In genomic region chr12:102251070-102251469, GRCm38 (mm10) we compare ENCODE assay signal across 18 mouse cellular contexts. TPM values are rescaled to one million over a fixed set of nuclear protein-coding genes. Genes with fewer than 3 reads are reported as not detected.
A peak's percentile ranks its signal among the peaks of the same experiment; 100 is the strongest.
DNase-seq lines count a peak whose midpoint lies in the region; ATAC-seq lines count a peak whose summit lies in the region.
"Had no signal": no experiment of that assay in that cellular context is flagged by ENCODE, and none has a peak within 500 bp of the region (broad histone marks: within the 10 kb centered on the region; RNA-seq: fewer than 3 reads in every experiment).

No protein-coding gene starts in this region.

- peak overlapping the region; percentile 10; the same call in 1 of the 2 replicates for H3K27ac ChIP-seq in forebrain, embryonic 16.5 days (ENCODE audit: low read length)
- H3K27ac ChIP-seq: macrophage had no signal

- no peaks in the 10 kb centered on the region for H3K36me3 ChIP-seq in forebrain, embryonic 16.5 days (ENCODE audit: control insufficient read depth, insufficient read depth)
- H3K36me3 ChIP-seq: heart, embryonic 12.5 days had no signal

- 72% methylated on average over 3 of the region's 3 CpGs for WGBS in forebrain, embryonic 16.5 days

- H3K4me2 ChIP-seq in forebrain, embryonic 16.5 days (ENCODE audit: low read length): no peak overlapping the region
- H3K4me2 ChIP-seq: heart, embryonic 12.5 days had no signal

- peak; percentile 47 to 77 for DNase-seq in layer of hippocampus, adult 18-20 months (ENCODE audit: low spot score in 2 of 2)
- no peak for DNase-seq in layer of hippocampus, postnatal 10 days (ENCODE audit: low spot score in 2 of 2)
- DNase-seq in layer of hippocampus, adult 9-10 months (ENCODE audit: low spot score): peak; percentile 40
- no peak for DNase-seq in lung, postnatal 36 days
- DNase-seq in urinary bladder, adult 2 months (ENCODE audit: low spot score): no peak
- no peak for DNase-seq in heart, postnatal 4 days
- DNase-seq: adrenal gland, postnatal 36 days; gastrocnemius, postnatal 36 days; heart, postnatal 36 days; liver; lung, adult 18-20 months; midbrain, embryonic 14.5 days; thymus, adult 2 months had no signal

- no peak overlapping the region for H3K4me3 ChIP-seq in forebrain, embryonic 16.5 days (replicated peaks; ENCODE audit: low read length)
- H3K4me3 ChIP-seq: heart, embryonic 12.5 days had no signal

- peak; percentile 24; the same call in 1 of the 2 replicates for ATAC-seq in forebrain, embryonic 16.5 days
- peak; percentile 38; the same call in 1 of the 2 replicates for ATAC-seq in megakaryocyte-erythroid progenitor cell, adult 5-6 weeks (replicated peaks; ENCODE audit: low FRiP score, low TSS enrichment, poor library complexity, severe bottlenecking)

- H3K4me1 ChIP-seq in forebrain, embryonic 16.5 days (replicated peaks; ENCODE audit: control insufficient read depth, insufficient read depth, low read length): peaks cover 14% of the 10 kb centered on the region
- H3K4me1 ChIP-seq: heart, embryonic 12.5 days had no signal

- no peaks in the 10 kb centered on the region for H3K27me3 ChIP-seq in forebrain, embryonic 16.5 days (replicated peaks; ENCODE audit: control insufficient read depth, insufficient read depth, low read length)
- H3K27me3 ChIP-seq: CH12.LX; heart, embryonic 12.5 days had no signal

- H3K9ac ChIP-seq in forebrain, embryonic 16.5 days (replicated peaks; ENCODE audit: low read depth, low read length): no peak overlapping the region
- H3K9ac ChIP-seq: heart, embryonic 12.5 days had no signal

- H3K9me3 ChIP-seq in forebrain, embryonic 16.5 days (ENCODE audit: control insufficient read depth, low read length): no peaks in the 10 kb centered on the region; the same call in 1 of the 2 replicates
- H3K9me3 ChIP-seq: heart, embryonic 12.5 days had no signal

RNA-seq across cellular contexts. Expression of gene Rin3, which starts 31.8 kb away (rescaled TPM):
- 1 to 10 TPM; 3.0 to 3.3 TPM for total RNA-seq in layer of hippocampus, adult 18-20 months (2021)
- 1 to 10 TPM; 3.5 to 3.8 TPM for total RNA-seq in layer of hippocampus, postnatal 10 days (2021)
- polyA plus RNA-seq in forebrain, embryonic 16.5 days (2015; fragmentation: Nextera tagmentation; extraction: Ambion mirVana): 1.7 and 3.3 TPM in 2 replicates
- 30.2 and 32.2 TPM in 2 replicates for total RNA-seq in megakaryocyte-erythroid progenitor cell, adult 5-6 weeks (2014; fragmentation: Nextera tagmentation)
- 4.5 and 14.7 TPM in 2 replicates for total RNA-seq in megakaryocyte-erythroid progenitor cell, adult 5-6 weeks (2017)
- 2.1 and 5.5 TPM in 2 replicates for polyA plus RNA-seq in urinary bladder, adult 2 months (2012; rRNA removed)
- 10 to 100 TPM; 21.1 to 21.5 TPM for total RNA-seq in heart, postnatal 4 days (2021)

Comparison
In these comparisons a context has a peak if more than half of its experiments do, and no peak if none do; other contexts are left out.
1. DNase-seq: peak in layer of hippocampus, adult 18-20 months (2 of 2) and layer of hippocampus, adult 9-10 months (single experiment); none in layer of hippocampus, postnatal 10 days (0 of 2), lung, postnatal 36 days (single experiment), urinary bladder, adult 2 months (single experiment) and heart, postnatal 4 days (single experiment).